Mouse (Mus musculus): ENCODE data around the gene Scn8a.

DNA sequence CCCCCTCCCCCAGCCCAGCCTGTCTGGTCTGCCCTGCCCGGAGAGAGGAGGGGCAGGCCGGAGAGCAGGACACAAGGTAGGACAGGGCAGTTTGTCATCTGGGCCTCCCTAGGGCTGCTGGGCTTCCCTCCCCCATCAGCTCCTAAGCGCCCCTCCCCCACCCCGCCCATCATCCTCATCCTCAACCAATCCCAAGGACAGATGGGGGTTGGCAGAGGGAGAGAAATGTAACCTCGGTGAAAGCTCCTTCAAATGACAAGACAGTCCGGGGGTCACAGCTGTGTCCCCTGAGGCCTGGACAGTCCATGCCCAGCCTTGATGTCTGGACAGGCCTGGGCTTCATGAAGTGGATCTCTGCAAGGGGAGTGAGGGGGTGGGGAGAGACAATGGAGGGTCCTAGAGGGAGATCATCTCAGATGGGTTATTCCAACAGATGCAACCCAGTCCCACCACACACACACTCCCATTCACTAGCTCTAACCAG lies 196.7 kb downstream of the Scn8a start:
- TF ChIP-seq CTCF (IDR thresholded peaks at IDR 0.05; ENCODE audit: borderline replicate concordance, insufficient read depth, low read depth, low read length) (no peak), POLR2A (IDR thresholded peaks at IDR 0.05; ENCODE audit: borderline replicate concordance, insufficient read depth, low read length) (no peak)

Data from cerebellum, adult 2 months (tissue).